Mouse (Mus musculus) liver, adult (tissue): Measurements from ENCODE around the gene Gm49378.

Experiments
- GATA4 ChIP-seq: IDR thresholded peaks from 2 replicates; pipeline ENCODE4 v1.6.1; 2014; ENCODE audit warnings: mild to moderate bottlenecking, low read length; ENCODE audit not compliant: insufficient replicate concordance

Gm49378 gene

DNA sequence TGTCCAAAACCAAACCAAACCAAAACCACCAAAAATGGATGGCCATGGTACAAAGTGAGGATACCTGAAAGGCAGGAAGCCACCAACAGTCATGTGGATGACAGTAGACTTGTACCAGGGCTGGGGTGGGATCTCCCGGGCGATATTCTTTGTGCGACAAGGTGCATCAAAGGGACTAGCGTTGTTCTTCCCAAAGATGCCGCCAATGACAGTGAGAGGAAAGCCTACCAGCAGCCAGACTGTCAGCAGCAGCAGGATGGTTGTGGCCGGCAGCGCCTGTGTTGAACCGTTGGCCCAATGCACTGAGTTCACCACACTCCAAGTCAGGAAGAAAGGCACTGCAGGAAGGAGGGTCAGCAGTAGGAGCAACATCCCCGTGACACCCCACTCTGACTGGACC is at the start of gene Gm49378:
TSS of gene Gm49378 (minus strand) at position 101 of the 400 bp plus-strand sequence.
- TF ChIP-seq GATA4, result no peak

DNA sequence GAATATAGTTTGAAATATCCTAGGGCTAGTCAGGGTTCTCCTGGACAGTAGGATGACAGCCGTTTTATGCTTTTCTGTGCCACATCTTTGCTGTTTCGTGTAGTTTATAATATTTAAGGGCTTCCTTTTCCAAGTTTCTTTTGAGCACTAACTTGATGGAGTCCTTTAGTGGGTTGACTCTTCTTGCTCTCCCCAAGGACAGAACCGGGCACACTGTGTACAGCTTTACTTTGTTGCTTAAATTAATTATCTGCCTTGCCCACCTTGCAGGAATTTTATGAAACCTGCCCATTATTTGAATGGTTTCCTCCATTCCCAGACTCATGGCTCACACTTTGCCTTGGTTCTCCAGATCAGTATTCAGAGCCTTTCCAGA is 44.4 kb upstream of the Gm49378 start:
- no peak for TF ChIP-seq GATA4

DNA sequence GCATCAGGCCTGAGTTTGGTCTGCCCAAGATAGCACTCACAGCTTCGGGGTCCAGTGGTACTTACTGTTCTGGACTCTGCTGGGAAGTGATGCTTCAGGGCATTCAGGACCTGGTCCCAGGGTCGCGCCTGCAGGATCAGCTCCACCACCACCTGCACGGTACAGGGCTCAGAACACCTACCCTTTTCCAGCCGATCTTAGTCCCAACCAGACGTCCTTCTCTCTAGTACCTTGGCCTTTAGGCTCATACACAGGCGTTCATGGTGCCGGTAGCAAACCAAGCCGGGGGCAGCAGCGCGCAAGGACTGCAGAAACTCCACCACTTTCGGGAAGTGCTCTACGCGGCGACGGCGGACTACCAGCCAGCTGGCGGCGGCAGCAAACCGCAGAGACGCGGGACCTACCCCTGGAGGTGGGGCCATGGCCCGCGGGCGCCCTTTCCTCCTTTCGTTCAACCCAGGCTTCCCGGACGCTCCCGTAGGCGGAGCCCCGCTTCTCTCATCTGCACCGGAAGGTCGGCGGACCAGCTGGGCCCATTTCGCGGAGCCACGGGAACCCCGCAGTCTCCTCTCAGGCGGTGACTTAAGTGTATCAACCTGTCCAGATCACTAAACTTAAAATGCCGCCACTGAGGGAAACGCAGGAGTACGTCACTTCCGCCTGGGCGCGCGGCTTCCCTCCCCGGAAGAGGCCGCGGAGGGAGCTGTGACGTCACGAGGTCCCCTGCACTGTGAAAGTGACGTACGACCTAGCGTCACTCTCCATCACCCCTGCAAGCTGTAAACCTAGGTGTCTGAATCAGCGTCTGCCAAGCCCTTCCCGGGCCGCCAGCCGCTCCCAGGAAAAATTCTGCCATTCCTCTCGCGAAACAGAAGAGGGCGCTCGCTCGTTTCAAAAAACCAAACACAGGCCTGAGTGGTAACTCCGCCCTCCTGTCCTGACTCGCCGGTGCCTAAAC is 43.7 kb upstream of the Gm49378 start, which contains the start of gene Tinf2:
TSS of gene Tinf2 (minus strand) at position 661 of the 958 bp plus-strand sequence.
- no peak for TF ChIP-seq GATA4

DNA sequence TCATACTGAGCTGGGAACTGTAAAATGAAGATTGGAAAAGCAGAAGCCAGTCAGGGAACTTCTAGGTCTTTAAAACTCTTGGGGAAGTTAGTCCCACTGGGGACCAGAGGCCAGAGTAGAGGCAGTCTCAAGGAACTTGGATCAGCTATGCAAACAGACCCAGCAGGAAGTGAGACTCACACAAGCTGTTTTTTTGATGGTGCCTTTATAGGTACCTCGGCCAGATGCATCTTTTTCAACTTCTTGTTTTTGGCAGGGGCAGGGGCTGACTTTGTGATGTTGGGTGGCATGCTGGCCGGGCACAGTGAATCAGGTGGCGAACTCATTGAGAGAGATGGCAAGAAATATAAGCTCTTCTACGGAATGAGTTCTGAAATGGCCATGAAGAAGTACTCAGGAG is 39.9 kb upstream of the Gm49378 start:
- TF ChIP-seq GATA4, result no peak

DNA sequence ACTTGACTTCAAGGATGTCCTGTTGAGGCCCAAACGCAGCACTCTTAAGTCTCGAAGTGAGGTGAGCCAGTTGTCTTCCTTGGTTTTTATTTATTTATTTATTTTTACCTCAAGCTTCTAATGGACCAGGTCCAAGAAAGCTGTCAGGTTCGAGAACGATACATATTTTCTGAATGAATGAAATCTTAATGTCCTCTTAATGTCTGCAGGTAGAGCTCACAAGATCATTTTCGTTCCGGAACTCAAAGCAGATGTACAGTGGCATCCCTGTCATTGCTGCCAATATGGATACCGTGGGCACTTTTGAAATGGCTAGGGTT is 35.0 kb upstream of the Gm49378 start:
- TF ChIP-seq GATA4, result no peak

DNA sequence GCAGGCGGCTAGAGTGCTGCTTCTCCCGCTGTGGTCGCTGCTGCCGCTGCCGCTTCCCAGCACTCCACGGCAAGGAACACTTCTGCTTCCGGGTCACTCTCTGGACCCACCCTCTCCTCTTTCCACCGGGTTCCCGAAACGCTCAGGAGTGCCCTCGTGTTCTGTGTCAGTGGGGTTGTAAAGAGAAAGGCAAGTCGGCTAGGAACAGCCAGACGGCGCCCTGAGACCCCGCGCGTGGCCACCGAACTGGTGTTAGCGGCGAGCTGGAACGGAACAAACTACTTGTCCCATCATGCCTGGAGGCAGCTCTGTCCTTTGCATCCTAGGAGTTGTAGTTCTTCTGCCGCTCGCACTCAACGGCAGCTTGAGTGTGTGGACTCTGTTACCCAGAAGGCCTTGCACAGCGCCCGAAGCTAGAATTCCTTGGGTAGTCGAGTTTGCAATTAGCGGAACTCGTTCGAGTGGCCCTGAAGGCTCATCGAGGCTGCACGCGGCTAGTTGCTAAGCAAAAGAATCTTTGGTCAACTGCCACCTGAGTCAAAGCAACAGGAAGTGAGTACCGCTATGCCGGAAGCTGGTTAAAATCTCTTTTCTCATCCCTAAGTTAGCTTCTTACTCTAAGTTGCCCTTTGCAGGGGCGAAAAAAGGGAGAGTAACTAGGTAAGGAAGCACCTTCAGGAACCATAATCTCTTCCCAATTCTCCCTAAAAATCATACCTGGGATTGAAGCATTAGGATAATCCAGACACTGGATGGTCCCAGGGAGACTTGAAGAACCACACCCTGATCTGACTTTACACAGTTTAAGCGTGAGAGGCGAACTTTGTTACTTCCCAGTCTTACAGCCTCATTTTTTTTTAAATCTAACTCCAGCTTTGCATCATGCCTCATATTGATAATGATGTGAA is 34.4 kb upstream of the Gm49378 start, which contains the start of the genes Gmpr2 and Nedd8:
TSS of gene Gmpr2 (plus strand) at position 109 of the 908 bp plus-strand sequence.
TSS of gene Nedd8 (minus strand) at position 292 of the 908 bp plus-strand sequence.
- no peak for TF ChIP-seq GATA4

DNA sequence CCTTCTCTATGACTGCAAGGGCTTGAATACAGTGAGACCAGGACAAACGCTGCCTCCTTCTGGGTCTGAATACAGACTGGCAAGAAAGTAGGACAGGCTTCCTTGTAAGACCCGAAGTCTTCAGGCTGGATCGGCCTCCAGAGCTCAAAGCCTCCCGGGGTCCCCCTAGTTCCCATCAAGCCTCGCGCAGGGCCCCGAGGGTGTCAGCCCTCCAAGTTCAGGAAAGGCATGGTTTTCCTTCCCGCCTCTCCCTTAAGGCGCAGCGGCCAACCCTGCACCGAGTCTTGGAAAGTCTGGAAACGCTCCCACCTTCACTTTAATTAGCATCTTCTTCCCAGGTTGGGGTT is 33.8 kb upstream of the Gm49378 start:
- TF ChIP-seq GATA4, result no peak

DNA sequence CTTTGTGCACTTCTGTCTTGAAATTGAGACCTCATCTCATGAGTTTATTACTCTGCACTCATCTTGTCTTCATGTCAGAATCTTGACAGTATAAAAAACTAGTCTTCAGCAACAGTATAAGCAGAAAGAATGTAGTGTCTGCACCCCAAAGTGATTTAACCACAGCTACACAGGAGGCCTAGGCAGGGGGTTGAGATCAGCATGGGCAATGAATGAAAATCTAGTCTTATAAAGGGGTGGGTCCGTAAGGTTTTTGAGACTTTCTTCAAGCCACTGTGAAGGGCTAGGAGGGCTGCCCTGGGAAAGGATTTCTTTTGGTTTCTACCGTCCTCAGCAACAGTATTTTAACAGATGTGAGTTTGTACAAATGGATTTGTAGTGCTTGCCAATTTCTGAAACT is 22.9 kb upstream of the Gm49378 start:
- no peak for TF ChIP-seq GATA4

DNA sequence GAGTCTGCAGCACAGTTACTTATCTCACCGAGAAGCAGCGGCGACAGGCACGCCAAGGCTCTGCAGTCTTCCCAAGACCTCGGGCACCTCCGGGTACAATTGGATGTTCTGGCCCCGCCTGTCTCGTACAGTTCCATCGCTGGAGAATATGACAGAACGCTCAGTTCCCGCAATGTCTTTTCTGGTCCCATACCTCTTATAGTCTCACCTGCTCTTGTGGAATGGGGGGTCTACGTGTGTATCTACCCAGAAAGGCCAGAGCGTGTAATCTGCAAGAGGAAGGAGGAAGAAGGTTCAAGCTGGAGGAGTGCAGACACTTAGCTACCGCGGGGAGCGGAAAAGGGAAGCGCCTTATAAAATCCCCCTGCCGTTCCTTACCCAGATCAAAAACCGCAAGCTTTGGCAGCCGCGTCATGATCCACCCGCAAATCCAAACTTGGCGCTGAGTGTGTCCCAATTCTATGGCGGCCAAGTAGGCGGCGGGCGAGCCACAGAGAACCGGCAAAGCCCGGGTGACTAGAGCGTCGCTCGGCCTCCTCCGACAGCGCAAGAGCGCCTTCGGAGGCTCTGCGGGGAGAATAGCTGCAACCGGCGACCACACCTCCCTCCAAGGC is 22.4 kb upstream of the Gm49378 start, which contains the start of gene Mdp1:
TSS of gene Mdp1 (minus strand) at position 549 of the 614 bp plus-strand sequence.
- no peak; the same call in 1 of the 2 replicates for TF ChIP-seq GATA4

DNA sequence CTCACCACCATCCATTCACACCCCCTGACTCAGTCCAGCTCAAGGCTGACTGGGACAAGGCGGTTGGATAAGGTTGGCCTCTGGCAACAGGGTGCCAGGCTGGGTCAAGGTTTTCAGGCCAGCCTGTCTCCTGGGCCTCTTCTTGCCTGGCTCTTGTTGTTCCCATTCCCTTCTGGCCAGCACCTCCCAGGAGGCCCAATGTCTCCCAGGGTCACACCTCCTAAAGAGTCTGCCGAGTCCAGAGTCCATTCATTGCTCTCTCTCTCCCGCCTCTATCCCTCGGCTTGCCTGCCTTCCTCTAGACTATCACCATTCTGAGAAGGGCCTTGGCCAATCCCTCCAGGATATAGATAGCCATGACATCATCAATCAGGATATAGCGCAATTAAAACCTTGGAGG is 20.3 kb upstream of the Gm49378 start:
- no peak for TF ChIP-seq GATA4

DNA sequence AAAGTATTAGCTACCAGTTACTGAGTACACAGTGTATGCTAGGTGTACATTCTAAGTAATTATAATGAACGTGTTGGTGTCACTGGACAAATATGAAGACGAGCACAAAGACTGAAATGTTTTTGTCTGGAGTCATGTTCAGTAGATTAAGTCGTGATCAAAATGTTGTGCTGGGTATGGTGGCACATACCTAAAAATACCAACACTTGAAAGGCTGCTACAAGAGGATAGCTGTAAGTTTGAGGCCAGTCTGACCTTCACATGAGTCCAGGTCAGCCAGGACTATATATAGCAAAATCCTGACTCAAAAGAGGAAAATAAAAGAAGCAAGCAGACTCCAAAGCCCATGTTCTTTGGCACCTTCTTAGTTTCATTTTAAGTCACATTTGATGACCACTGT is 19.2 kb upstream of the Gm49378 start:
- TF ChIP-seq GATA4, result no peak

DNA sequence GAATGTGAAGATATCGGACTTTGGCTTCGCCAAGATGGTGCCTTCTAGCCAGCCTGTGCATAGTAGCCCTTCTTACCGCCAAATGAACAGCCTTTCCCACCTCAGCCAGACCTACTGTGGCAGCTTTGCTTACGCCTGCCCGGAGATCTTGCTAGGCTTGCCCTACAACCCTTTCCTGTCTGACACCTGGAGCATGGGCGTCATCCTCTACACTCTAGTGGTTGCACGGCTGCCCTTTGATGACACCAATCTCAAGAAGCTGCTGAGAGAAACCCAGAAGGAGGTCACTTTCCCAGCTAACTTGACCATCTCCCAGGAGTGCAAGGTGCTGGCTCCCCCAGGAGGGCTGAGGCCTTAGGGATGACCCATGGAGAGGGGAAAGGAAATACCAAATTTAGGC is 13.8 kb upstream of the Gm49378 start:
- no peak for TF ChIP-seq GATA4

DNA sequence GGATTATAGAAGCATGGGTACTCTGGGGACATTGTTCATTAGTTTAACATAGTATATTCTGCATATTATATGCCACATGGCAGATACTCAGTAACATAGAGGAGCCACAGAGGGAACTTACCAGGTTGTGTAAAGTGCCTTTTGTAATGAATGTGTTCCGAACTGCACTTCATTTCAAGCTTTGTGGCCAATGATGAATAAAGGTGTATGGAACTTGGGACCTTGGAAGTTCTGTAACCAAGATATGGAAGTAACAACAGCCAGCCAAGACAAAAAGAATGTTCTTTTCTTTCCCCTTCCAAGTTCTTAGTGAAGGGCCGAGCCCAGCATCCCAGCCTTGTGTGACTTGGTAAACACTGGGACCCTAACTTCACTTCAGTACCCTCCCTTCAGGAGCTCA is 12.2 kb upstream of the Gm49378 start, which contains the start of gene Tssk4:
TSS of gene Tssk4 (plus strand) at position 301 of the 400 bp plus-strand sequence.
- no peak for TF ChIP-seq GATA4

DNA sequence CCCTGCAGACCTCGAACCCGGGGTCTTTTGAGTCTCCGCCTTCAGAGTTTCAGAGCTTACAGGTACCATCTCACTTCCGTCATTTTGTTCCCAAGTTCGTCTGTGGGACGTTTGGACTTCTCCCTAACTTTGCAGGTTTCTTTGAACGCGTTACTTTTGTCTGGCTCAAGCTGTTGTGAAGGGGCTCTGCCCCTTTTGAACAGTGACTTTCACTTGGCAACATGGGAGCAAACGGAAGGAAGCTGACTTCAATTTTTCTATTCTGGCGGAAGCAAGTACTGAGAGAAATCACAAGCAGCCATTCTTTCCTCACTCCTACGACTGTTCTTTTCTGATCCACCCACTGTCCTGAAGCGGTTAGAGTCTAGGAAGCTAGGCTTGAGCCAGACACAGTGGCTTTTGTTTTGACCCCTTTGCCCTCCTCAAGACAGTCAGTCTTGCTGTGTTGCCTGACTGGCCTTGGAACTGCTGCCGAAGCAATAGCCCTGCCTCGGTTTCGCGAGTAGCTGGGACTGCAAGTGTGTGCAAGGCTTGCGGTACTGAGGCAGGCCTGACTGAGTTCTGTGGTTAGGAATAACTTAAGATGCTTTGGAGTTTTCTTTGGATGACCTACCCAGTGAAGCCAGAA is 6.7 kb upstream of the Gm49378 start:
- TF ChIP-seq GATA4, result no peak
